Mouse (Mus musculus): ENCODE data around the gene Dnaja4.

- no peak for TF ChIP-seq CTCF (IDR thresholded peaks at IDR 0.05; ENCODE audit: low read depth)
- no peak for TF ChIP-seq EP300 (optimal IDR thresholded peaks at IDR 0.05)
Measured at GRCm38 (mm10) chr9:54717527-54717926, 18.9 kb downstream of the Dnaja4 start.
